Mouse (Mus musculus) heart, adult 2 months (tissue): Measurements from ENCODE around the gene Matn1.

Source experiments
- EP300 ChIP-seq: fragments of 200-500 bp; IDR thresholded peaks from 2 replicates; pipeline ENCODE4 v1.6.1; 2011; ENCODE audit warnings: low read depth, low read length, control low read depth; ENCODE audit not compliant: insufficient read depth
- POLR2A ChIP-seq: fragments of 200-500 bp; IDR thresholded peaks from 2 replicates; pipeline ENCODE4 v1.6.1; 2011; ENCODE audit warnings: mild to moderate bottlenecking, low read depth, low read length, control low read depth; ENCODE audit not compliant: insufficient read depth

GRCm38 (mm10) chr4:130944779-130945178 lies 594 bp downstream of the Matn1 start:
- no peak for TF ChIP-seq EP300
- no peak for TF ChIP-seq POLR2A
